Mouse (Mus musculus): ENCODE measurements at regions not wholly inside any gene's neighbourhood (a gene's known extent, or its start where the extent isn't known, plus 50 kb on each side); places are given as distances from the start of the nearest gene placed in this dataset.

DNA sequence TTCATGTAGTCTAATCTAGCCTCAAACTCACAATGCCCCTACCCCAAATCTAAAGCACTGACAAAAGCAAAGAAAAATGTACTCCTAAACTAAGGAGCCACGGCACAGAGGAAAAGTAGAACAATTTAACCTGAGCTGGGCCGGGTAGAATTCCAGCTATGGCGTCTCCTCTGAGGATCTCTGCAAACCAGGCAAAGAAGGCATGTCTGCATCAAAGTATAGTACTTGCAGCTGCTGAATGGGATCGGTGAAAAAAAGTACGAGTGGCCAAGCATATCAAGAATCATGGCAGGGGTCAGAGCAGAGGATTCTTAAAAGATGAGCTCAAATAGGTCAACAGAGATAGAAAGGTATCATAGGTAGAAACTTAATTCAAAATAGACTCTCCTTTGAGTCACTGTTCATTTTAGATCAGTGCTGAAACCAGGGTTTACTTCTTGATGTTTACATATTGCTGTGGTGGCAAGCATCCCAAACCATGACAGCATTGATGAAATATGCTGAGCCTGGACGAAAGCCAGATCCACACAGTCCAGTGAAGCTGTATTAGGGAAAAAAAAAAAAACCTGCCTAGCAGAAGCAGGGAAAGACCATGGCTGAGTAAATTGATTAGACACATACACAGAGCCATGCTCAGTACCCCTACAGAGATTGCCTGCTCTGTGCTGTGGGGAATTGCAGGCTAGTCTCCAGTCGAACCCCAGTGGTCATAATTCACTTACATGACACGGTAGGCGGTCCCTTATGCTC is 189.1 kb upstream of the Ptchd4 start:
- TF ChIP-seq CTCF (IDR thresholded peaks at IDR 0.05; ENCODE audit: borderline replicate concordance, extremely low read depth, insufficient read depth, insufficient read length) (no peak), POLR2A (IDR thresholded peaks at IDR 0.05; ENCODE audit: borderline replicate concordance, extremely low read depth, insufficient read depth, insufficient read length, poor library complexity, severe bottlenecking) (no peak)
